Mouse (Mus musculus) G1E (cell line): ENCODE results near the gene Astn2.

ENCODE experiments used
- CTCF ChIP-seq: IDR thresholded peaks from 2 replicates; pipeline ENCODE4 v1.5.1; 2012; ENCODE audit warnings: low read depth, low read length, inconsistent platforms, mixed read lengths
- POLR2AphosphoS5 ChIP-seq: IDR thresholded peaks from 2 replicates; pipeline ENCODE4 v1.6.1; 2012; ENCODE audit warnings: low read depth, low read length, inconsistent platforms; ENCODE audit not compliant: insufficient replicate concordance
- TAL1 ChIP-seq: conservative IDR thresholded peaks from 2 replicates; pipeline ENCODE4 v1.6.1; 2012; ENCODE audit warnings: low read depth, low read length, inconsistent platforms, mixed read lengths

DNA sequence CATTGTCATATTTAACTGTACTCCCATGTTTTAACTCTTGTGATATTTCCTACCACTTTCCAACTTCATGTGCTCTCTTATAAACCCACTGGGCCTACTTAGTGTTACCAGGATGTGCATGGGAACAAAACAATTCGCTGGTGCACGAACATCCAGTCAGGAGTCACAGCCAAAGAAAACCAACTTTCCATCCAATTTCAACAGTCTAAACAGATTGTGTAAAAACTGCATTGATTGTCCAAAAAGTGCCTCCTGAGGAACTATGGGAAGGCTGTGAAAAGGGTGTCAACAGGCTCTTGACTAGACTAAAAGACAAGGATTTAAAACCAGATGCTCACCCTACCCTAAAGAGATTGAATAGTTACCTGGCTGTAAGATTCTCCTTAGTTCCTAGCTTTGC is 458.4 kb downstream of the Astn2 start:
- TF ChIP-seq CTCF (no peak), TAL1 (no peak), POLR2AphosphoS5 (no peak)
